Mouse (Mus musculus): ENCODE results near the gene Olfr74. TPM values are rescaled to one million over a fixed set of nuclear protein-coding genes. Genes with fewer than 3 reads are reported as not detected.
"Not testable (repeated sequence)": the region's sequence is repeated elsewhere in the genome, so short reads cannot be mapped to it uniquely, and the experiment has no call there.

Gene Olfr74
- not detected in 2 replicates for polyA plus RNA-seq (2016; fragmentation: Nextera tagmentation; extraction: Ambion mirVana)

DNA sequence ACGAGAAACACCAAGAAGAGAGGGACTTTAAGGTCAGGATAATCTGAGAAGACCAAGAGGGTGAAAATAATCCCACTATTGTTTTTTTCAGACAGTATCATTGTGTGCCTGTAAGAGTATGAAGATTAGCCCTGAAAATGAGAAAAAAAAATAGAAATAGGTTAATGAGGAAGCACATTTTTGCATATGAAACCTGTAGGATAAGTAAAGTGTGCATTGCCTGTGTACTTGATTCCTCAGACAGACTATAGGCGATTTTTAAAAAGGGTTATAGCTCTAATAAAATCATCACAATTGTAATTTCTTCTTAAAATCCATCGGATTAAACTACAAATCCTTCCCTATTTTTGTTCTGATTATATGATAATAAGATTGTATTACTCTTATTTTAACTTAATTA lies at the start of gene Olfr74:
Olfr74 (minus strand) TSS at position 101 of the 400 bp plus-strand sequence.
- Histone ChIP-seq H3K4me1 (replicated peaks) (no peaks in the 10 kb centered on the region), H3K4me3 (replicated peaks) (no peak within 1 kb of the TSS), H3K9ac (replicated peaks) (no peak within 1 kb of the TSS), H3K27ac (no peak within 1 kb of the TSS), H3K27me3 (no peaks in the 10 kb centered on the region), H3K36me3 (no peaks in the 10 kb centered on the region), H3K4me2 (no peak within 1 kb of the TSS), H3K9me3 (no peaks in the 10 kb centered on the region)
- ATAC-seq (ENCODE audit: insufficient number of reproducible peaks, insufficient read depth, low FRiP score, low TSS enrichment, low read depth) = no peak
- 75% methylated on average over 3 of the region's 3 CpGs for WGBS

DNA sequence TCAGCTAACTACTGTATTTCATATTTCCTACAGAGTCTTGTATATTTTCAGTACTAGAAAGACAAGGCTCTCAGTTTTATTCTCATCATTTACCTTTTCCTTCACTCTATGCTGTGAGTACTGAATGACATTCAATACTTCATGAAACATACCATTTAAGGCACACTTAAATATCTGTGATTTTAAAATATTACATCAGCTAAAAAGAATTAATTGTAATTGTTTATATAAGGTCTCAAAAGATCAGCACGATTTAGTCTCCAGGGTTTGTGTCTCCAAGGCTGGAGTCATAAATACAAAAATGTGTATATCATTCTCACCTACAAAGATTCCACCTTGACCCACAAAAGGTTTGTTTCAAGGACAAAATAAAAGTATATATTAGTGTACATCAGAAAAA lies 48.0 kb upstream of the Olfr74 start, which contains the start of gene Olfr1161:
Olfr1161 (plus strand) TSS at position 301 of the 400 bp plus-strand sequence.
- not testable (repeated sequence) for H3K4me1 ChIP-seq (replicated peaks); H3K4me3 ChIP-seq (replicated peaks); H3K27ac ChIP-seq; H3K4me2 ChIP-seq; H3K9ac ChIP-seq (replicated peaks); H3K9me3 ChIP-seq; ATAC-seq (ENCODE audit: insufficient number of reproducible peaks, insufficient read depth, low FRiP score, low TSS enrichment, low read depth); H3K27me3 ChIP-seq; H3K36me3 ChIP-seq
- 89% methylated on average over 1 of the region's 1 CpGs for WGBS

DNA sequence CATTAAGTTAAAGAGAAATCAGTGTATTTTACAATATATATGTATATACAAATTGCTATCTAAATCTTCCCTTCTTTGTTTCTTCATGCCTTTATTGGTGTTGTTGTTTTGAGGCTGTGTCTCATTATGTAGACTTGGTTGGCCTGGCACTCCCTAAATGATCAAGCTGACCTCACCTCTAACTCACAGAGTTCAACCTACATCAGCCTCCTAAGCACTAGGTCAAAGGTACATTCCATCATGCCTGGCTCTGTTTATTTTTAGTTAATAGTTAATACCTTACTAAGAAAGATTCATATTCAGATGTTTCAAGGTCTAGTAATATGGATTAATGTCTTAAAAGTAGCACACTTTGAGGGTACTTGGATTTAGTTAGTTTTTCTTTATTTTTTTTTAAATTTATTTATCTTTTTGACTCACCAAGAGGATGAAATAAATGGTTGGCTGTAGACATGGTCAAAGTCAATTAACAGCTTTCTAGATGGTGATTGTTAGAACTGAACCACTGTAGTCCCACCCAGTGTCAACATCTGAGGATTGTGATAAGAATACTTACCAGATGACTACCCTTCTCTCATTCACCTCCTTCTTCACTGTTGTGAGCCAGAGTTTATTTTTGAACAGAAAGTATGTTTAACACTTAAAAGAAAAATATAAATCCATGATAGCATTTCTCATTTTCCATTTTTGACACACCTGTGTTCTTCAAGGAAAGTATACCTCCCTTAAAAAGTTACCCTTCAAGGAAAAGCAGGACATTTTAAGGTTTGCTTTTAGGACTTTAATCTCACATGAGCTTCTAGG lies 33.3 kb upstream of the Olfr74 start, which contains the start of gene Olfr1160:
Olfr1160 (minus strand) TSS at position 754 of the 804 bp plus-strand sequence.
- no peak within 1 kb of the TSS for H3K9ac ChIP-seq (replicated peaks)
- no peak within 1 kb of the TSS for H3K27ac ChIP-seq
- no peaks in the 10 kb centered on the region for H3K36me3 ChIP-seq
- H3K4me2 ChIP-seq = no peak within 1 kb of the TSS
- H3K9me3 ChIP-seq = no peaks in the 10 kb centered on the region
- H3K4me3 ChIP-seq (replicated peaks) = no peak within 1 kb of the TSS
- no peaks in the 10 kb centered on the region for H3K27me3 ChIP-seq
- ATAC-seq (ENCODE audit: insufficient number of reproducible peaks, insufficient read depth, low FRiP score, low TSS enrichment, low read depth) = no peak
- no peaks in the 10 kb centered on the region for H3K4me1 ChIP-seq (replicated peaks)

DNA sequence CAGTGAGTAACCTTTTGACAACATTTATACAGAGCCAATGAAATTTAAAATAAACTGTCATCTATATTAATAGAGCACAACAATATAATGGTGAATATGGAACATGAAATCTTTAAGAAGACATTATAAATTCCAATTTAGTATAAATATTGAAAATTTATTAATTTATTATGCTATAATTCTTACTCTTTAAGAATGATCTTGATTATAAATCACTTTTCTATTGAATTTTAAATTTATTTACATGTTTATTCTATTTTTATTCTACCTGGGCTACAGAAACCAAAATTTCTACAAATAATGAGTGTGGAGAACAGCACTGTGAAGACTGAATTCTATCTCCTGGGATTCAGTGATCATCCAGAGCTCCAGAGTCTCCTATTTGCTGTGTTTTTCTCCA lies 15.3 kb upstream of the Olfr74 start, which contains the start of gene Olfr1158:
Olfr1158 (plus strand) TSS at position 301 of the 400 bp plus-strand sequence.
- no peak within 1 kb of the TSS for H3K27ac ChIP-seq
- no peaks in the 10 kb centered on the region for H3K36me3 ChIP-seq
- H3K4me2 ChIP-seq = no peak within 1 kb of the TSS
- no peaks in the 10 kb centered on the region for H3K27me3 ChIP-seq
- no peak within 1 kb of the TSS for H3K9ac ChIP-seq (replicated peaks)
- no peak for ATAC-seq (ENCODE audit: insufficient number of reproducible peaks, insufficient read depth, low FRiP score, low TSS enrichment, low read depth)
- H3K4me3 ChIP-seq (replicated peaks) = no peak within 1 kb of the TSS
- H3K4me1 ChIP-seq (replicated peaks) = no peaks in the 10 kb centered on the region
- no peaks in the 10 kb centered on the region for H3K9me3 ChIP-seq

DNA sequence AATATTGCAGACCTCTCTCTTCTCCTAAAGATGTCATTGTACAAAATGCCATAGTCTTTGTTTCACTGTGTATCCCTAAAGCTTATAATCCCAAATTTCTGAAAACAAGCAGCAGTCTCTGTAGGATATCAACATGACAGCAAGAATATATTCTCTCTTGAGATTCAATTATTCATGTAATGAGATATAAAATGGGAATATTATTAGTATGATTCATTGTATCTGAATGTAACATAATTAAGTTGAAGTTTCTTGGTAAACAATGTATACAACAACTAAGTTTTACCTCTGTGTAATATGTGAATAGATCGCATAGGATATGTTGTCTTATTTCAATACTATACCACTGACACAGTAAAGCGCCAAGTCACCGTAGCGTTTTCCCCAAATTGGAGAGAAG lies 6.3 kb downstream of the Olfr74 start, which contains the start of gene Olfr1157:
Olfr1157 (minus strand) TSS at position 101 of the 400 bp plus-strand sequence.
- Histone ChIP-seq H3K4me1 (replicated peaks) (no peaks in the 10 kb centered on the region), H3K9me3 (no peaks in the 10 kb centered on the region), H3K4me3 (replicated peaks) (no peak within 1 kb of the TSS), H3K27me3 (no peaks in the 10 kb centered on the region), H3K9ac (replicated peaks) (no peak within 1 kb of the TSS), H3K27ac (no peak within 1 kb of the TSS), H3K4me2 (no peak within 1 kb of the TSS), H3K36me3 (no peaks in the 10 kb centered on the region)
- no peak for ATAC-seq (ENCODE audit: insufficient number of reproducible peaks, insufficient read depth, low FRiP score, low TSS enrichment, low read depth)
- 96% methylated on average over 4 of the region's 4 CpGs for WGBS

- Histone ChIP-seq H3K27ac (no peak within 1 kb of the TSS), H3K27me3 (no peaks in the 10 kb centered on the region), H3K4me1 (replicated peaks) (no peaks in the 10 kb centered on the region), H3K9me3 (no peaks in the 10 kb centered on the region), H3K9ac (replicated peaks) (no peak within 1 kb of the TSS), H3K36me3 (no peaks in the 10 kb centered on the region), H3K4me3 (replicated peaks) (no peak within 1 kb of the TSS), H3K4me2 (no peak within 1 kb of the TSS)
- ATAC-seq (ENCODE audit: insufficient number of reproducible peaks, insufficient read depth, low FRiP score, low TSS enrichment, low read depth) = no peak
Measured at GRCm38 (mm10) chr2:87953000-87953399, 21.5 kb downstream of the Olfr74 start, which contains the start of gene Olfr1156. Olfr1156 (minus strand) TSS chr2:87953100.

GRCm38 (mm10) chr2:87945037-87945436 lies 29.4 kb downstream of the Olfr74 start, which contains the start of gene Olfr1155:
Olfr1155 (minus strand) TSS chr2:87945137.
- Histone ChIP-seq H3K36me3 (no peaks in the 10 kb centered on the region), H3K27ac (no peak within 1 kb of the TSS), H3K9me3 (no peaks in the 10 kb centered on the region), H3K9ac (replicated peaks) (no peak within 1 kb of the TSS), H3K4me2 (no peak within 1 kb of the TSS), H3K4me1 (replicated peaks) (no peaks in the 10 kb centered on the region), H3K27me3 (no peaks in the 10 kb centered on the region), H3K4me3 (replicated peaks) (no peak within 1 kb of the TSS)
- WGBS = 81% methylated on average over 1 of the region's 1 CpGs
- ATAC-seq (ENCODE audit: insufficient number of reproducible peaks, insufficient read depth, low FRiP score, low TSS enrichment, low read depth) = no peak

Other genes starting within 250 kb of the Olfr74 start
- not detected in 2 replicates for gene Olfr1138, start 234.7 kb downstream of the Olfr74 start, polyA plus RNA-seq (2016; fragmentation: Nextera tagmentation; extraction: Ambion mirVana)
- not detected in 2 replicates for gene Olfr1140, start 230.9 kb downstream of the Olfr74 start, polyA plus RNA-seq (2016; fragmentation: Nextera tagmentation; extraction: Ambion mirVana)
- not detected in 2 replicates for gene Olfr1141, start 220.7 kb downstream of the Olfr74 start, polyA plus RNA-seq (2016; fragmentation: Nextera tagmentation; extraction: Ambion mirVana)
- not detected in 2 replicates for gene Olfr152, start 195.2 kb downstream of the Olfr74 start, polyA plus RNA-seq (2016; fragmentation: Nextera tagmentation; extraction: Ambion mirVana)
- gene Olfr1143, start 174.1 kb downstream of the Olfr74 start, polyA plus RNA-seq (2016; fragmentation: Nextera tagmentation; extraction: Ambion mirVana) = not detected in 2 replicates
- gene Olfr1145, start 164.8 kb downstream of the Olfr74 start, polyA plus RNA-seq (2016; fragmentation: Nextera tagmentation; extraction: Ambion mirVana) = not detected in 2 replicates
- not detected in 2 replicates for gene Olfr1148, start 144.1 kb downstream of the Olfr74 start, polyA plus RNA-seq (2016; fragmentation: Nextera tagmentation; extraction: Ambion mirVana)
- not detected in 2 replicates for gene Olfr1150-ps1, start 130.7 kb downstream of the Olfr74 start, polyA plus RNA-seq (2016; fragmentation: Nextera tagmentation; extraction: Ambion mirVana)
- gene Olfr1151, start 118.8 kb downstream of the Olfr74 start, polyA plus RNA-seq (2016; fragmentation: Nextera tagmentation; extraction: Ambion mirVana) = not detected in 2 replicates
- gene Olfr1152, start 108.2 kb downstream of the Olfr74 start, polyA plus RNA-seq (2016; fragmentation: Nextera tagmentation; extraction: Ambion mirVana) = not detected in 2 replicates
- gene Olfr1153, start 79.7 kb downstream of the Olfr74 start, polyA plus RNA-seq (2016; fragmentation: Nextera tagmentation; extraction: Ambion mirVana) = not detected in 2 replicates
- gene Olfr1154, start 69.5 kb downstream of the Olfr74 start, polyA plus RNA-seq (2016; fragmentation: Nextera tagmentation; extraction: Ambion mirVana) = not detected in 2 replicates
- not detected in 2 replicates for gene Olfr1155, start 29.5 kb downstream of the Olfr74 start, polyA plus RNA-seq (2016; fragmentation: Nextera tagmentation; extraction: Ambion mirVana)
- gene Olfr1156, start 21.6 kb downstream of the Olfr74 start, polyA plus RNA-seq (2016; fragmentation: Nextera tagmentation; extraction: Ambion mirVana) = not detected in 2 replicates
- not detected in 2 replicates for gene Olfr1157, start 6.4 kb downstream of the Olfr74 start, polyA plus RNA-seq (2016; fragmentation: Nextera tagmentation; extraction: Ambion mirVana)
- gene Olfr1158, start 15.4 kb upstream of the Olfr74 start, polyA plus RNA-seq (2016; fragmentation: Nextera tagmentation; extraction: Ambion mirVana) = not detected in 2 replicates
- gene Olfr1160, start 33.6 kb upstream of the Olfr74 start, polyA plus RNA-seq (2016; fragmentation: Nextera tagmentation; extraction: Ambion mirVana) = not detected in 2 replicates
- not detected in 2 replicates for gene Olfr1161, start 48.1 kb upstream of the Olfr74 start, polyA plus RNA-seq (2016; fragmentation: Nextera tagmentation; extraction: Ambion mirVana)
- gene Olfr73, start 63.0 kb upstream of the Olfr74 start, polyA plus RNA-seq (2016; fragmentation: Nextera tagmentation; extraction: Ambion mirVana) = not detected in 2 replicates
- not detected in 2 replicates for gene Olfr1162, start 76.5 kb upstream of the Olfr74 start, polyA plus RNA-seq (2016; fragmentation: Nextera tagmentation; extraction: Ambion mirVana)
- gene Olfr1163, start 97.2 kb upstream of the Olfr74 start, polyA plus RNA-seq (2016; fragmentation: Nextera tagmentation; extraction: Ambion mirVana) = not detected in 2 replicates
- not detected in 2 replicates for gene Olfr1164, start 119.3 kb upstream of the Olfr74 start, polyA plus RNA-seq (2016; fragmentation: Nextera tagmentation; extraction: Ambion mirVana)
- gene Olfr1166, start 153.6 kb upstream of the Olfr74 start, polyA plus RNA-seq (2016; fragmentation: Nextera tagmentation; extraction: Ambion mirVana) = not detected in 2 replicates
- not detected in 2 replicates for gene Olfr1167, start 180.5 kb upstream of the Olfr74 start, polyA plus RNA-seq (2016; fragmentation: Nextera tagmentation; extraction: Ambion mirVana)
- not detected in 2 replicates for gene Olfr1168, start 207.2 kb upstream of the Olfr74 start, polyA plus RNA-seq (2016; fragmentation: Nextera tagmentation; extraction: Ambion mirVana)

All from limb, embryonic 12.5 days (tissue).